Mouse (Mus musculus): ENCODE data around the gene Cdh23.

DNA sequence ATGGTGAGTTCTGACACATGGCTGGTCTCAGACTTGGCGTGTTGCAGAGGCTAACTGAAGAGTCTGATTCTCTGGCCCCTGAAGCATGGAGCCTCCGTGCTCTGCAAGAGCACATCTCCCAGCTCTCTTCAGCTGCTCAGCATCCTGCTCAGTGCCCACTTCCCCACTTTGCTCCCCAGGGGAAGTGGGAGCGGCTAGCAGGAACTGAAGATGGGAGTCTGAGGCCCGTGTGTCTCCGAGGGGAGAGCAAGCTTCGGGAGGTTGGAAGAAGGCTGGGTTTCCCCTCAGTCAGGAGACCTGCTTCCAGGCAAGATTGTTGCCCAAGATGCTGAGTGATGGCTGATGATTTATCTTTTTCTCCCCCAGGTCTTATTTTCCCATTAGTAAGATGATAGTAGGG, 422.9 kb downstream of the Cdh23 start:
- TF ChIP-seq HCFC1 (IDR thresholded peaks at IDR 0.05; ENCODE audit: borderline replicate concordance, insufficient read depth, low read length): no peak
- no peak for TF ChIP-seq ZC3H11A (IDR thresholded peaks at IDR 0.05; ENCODE audit: borderline replicate concordance, low read depth, low read length)
- TF ChIP-seq MAFK (IDR thresholded peaks at IDR 0.05; ENCODE audit: insufficient read depth, low read depth, low read length): no peak
- TF ChIP-seq ZNF384 (IDR thresholded peaks at IDR 0.05; ENCODE audit: low read depth, low read length): no peak
